Mouse (Mus musculus) liver, adult 2 months (tissue): Measurements from ENCODE around the gene Cnih3. TPM values are rescaled to one million over a fixed set of nuclear protein-coding genes. Genes with fewer than 3 reads are reported as not detected.

Experiments
- DNase-seq: peaks from one replicate; pipeline ENCODE4 v3.0.0-alpha.2; 2011; ENCODE audit warnings: low read depth, low spot score; ENCODE audit errors: extremely low read depth
- H3K27ac ChIP-seq: fragments of 200-500 bp; replicated peaks from 2 replicates; pipeline ENCODE4 v1.5.1; 2012; ENCODE audit warnings: low read depth, mild to moderate bottlenecking, control low read depth, inconsistent platforms, low read length; ENCODE audit not compliant: insufficient read depth
- H3K27me3 ChIP-seq: fragments of 200-500 bp; 2 replicates; pipeline ENCODE4 v1.6.1; 2012; ENCODE audit warnings: mild to moderate bottlenecking, moderate library complexity, low read length, inconsistent platforms; ENCODE audit not compliant: control insufficient read depth, insufficient read depth
- H3K36me3 ChIP-seq: fragments of 200-500 bp; 2 replicates; pipeline ENCODE4 v1.6.1; 2012; ENCODE audit warnings: low read length, inconsistent platforms; ENCODE audit not compliant: control insufficient read depth, insufficient read depth
- H3K4me1 ChIP-seq: fragments of 200-500 bp; 2 replicates; pipeline ENCODE4 v1.6.1; 2011; ENCODE audit warnings: low read length; ENCODE audit not compliant: control insufficient read depth, insufficient read depth
- H3K4me3 ChIP-seq: fragments of 200-500 bp; 2 replicates; pipeline ENCODE4 v1.5.1; 2011; ENCODE audit warnings: low read depth, mild to moderate bottlenecking, control low read depth, low read length, moderate library complexity; ENCODE audit not compliant: insufficient read depth
- H3K79me2 ChIP-seq: fragments of 200-500 bp; 2 replicates; pipeline ENCODE4 v1.6.1; 2012; ENCODE audit warnings: inconsistent platforms, mild to moderate bottlenecking, low read length, moderate library complexity; ENCODE audit not compliant: control insufficient read depth, insufficient read depth
- H3K9ac ChIP-seq: fragments of 200-500 bp; 2 replicates; pipeline ENCODE4 v1.6.1; 2012; ENCODE audit warnings: low read depth, mild to moderate bottlenecking, control low read depth, inconsistent platforms, low read length
- CTCF ChIP-seq: fragments of 200-500 bp; IDR thresholded peaks from 2 replicates; pipeline ENCODE4 v1.5.1; 2011; ENCODE audit warnings: low read depth, low read length, control low read depth
- POLR2A ChIP-seq: fragments of 200-500 bp; IDR thresholded peaks from 2 replicates; pipeline ENCODE4 v1.6.1; 2011; ENCODE audit warnings: low read length, control low read depth; ENCODE audit not compliant: insufficient read depth; ENCODE audit errors: extremely low read depth
- WGBS: fragments of 180-500 bp; shearing (Covaris S2); methylation state at CpG from one replicate; pipeline ENCODE4 v1.1.7; 2018; 5-methylcytosine and 5-hydroxymethylcytosine counted together
- polyA plus RNA-seq: library from polyadenylated mRNA; depleted of rRNA; stranded (reverse); fragments of >200 nt; gene quantifications from 2 replicates; pipeline ENCODE4 v1.2.3, GENCODE M21; 2012
- total RNA-seq: library from RNA; depleted of rRNA; stranded (reverse); fragments of >200 nt; gene quantifications from 2 replicates; pipeline ENCODE4 v1.2.3, GENCODE M21; 2014

Gene Cnih3
- total and polyA plus RNA-seq, 2 experiments, result not detected

- no peak for DNase-seq
- TF ChIP-seq POLR2A (no peak), CTCF (no peak)
- no peaks in the 10 kb centered on the region for H3K79me2 ChIP-seq
- no peak overlapping the region for H3K4me3 ChIP-seq
- H3K27me3 ChIP-seq, result 0 out of 2 replicates have a peak, but pooled peaks cover 3% of the 10 kb centered on the region
- WGBS, result 78% methylated on average over 8 of the region's 8 CpGs
- H3K27ac ChIP-seq, result no peak overlapping the region
- H3K4me1 ChIP-seq, result no peaks in the 10 kb centered on the region
- H3K9ac ChIP-seq, result no peak overlapping the region
- no peaks in the 10 kb centered on the region for H3K36me3 ChIP-seq
Observed at GRCm38 (mm10) chr1:181410647-181411254, 58.3 kb downstream of the Cnih3 start.

DNA sequence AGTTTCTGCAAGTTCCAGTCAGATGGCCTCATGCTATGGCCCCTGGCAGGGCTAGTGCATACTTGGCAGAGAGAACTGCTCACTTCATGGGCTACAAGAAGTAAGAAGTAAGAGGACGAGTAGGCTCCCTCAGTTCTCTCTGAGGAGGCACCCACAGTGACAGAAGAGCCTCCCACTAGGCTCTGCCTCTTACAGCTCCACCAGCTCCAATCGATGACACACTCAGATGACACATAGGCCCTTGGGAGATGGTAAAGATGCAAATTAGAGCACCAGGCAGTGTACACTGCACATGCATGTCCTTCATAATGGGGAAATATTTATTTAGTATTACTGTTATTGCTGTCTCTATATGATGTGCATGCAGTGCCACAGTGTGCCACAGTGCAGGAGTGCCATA lies 62.6 kb downstream of the Cnih3 start:
- no peak for DNase-seq

GRCm38 (mm10) chr1:181416841-181417240 lies 64.4 kb downstream of the Cnih3 start:
- H3K4me3 ChIP-seq, result no peak overlapping the region
- DNase-seq, result no peak
- H3K27me3 ChIP-seq, result no peaks in the 10 kb centered on the region
- TF ChIP-seq POLR2A (no peak), CTCF (no peak)
- H3K36me3 ChIP-seq, result no peaks in the 10 kb centered on the region
- H3K79me2 ChIP-seq, result no peaks in the 10 kb centered on the region
- WGBS, result 92% methylated on average over 9 of the region's 9 CpGs
- no peaks in the 10 kb centered on the region for H3K4me1 ChIP-seq
- H3K27ac ChIP-seq, result no peak overlapping the region
- no peak overlapping the region for H3K9ac ChIP-seq

More for the DNA sequence above, 62.6 kb downstream of the Cnih3 start:
- Histone ChIP-seq H3K79me2 (no peaks in the 10 kb centered on the region), H3K27ac (no peak overlapping the region), H3K9ac (no peak overlapping the region), H3K27me3 (no peaks in the 10 kb centered on the region), H3K4me1 (no peaks in the 10 kb centered on the region), H3K36me3 (no peaks in the 10 kb centered on the region), H3K4me3 (no peak overlapping the region)
- no peak for TF ChIP-seq CTCF
- TF ChIP-seq POLR2A, result no peak
- WGBS, result 80% methylated on average over 2 of the region's 2 CpGs

- no peak for DNase-seq
- no peaks in the 10 kb centered on the region for H3K4me1 ChIP-seq
Observed at GRCm38 (mm10) chr1:181417937-181418523, 65.6 kb downstream of the Cnih3 start.

GRCm38 (mm10) chr1:181420080-181420536 lies 67.7 kb downstream of the Cnih3 start:
- no peak overlapping the region for H3K27ac ChIP-seq
- H3K36me3 ChIP-seq, result no peaks in the 10 kb centered on the region
- TF ChIP-seq POLR2A (no peak), CTCF (no peak)
- no peak overlapping the region for H3K9ac ChIP-seq
- no peaks in the 10 kb centered on the region for H3K27me3 ChIP-seq
- no peaks in the 10 kb centered on the region for H3K79me2 ChIP-seq
- no peaks in the 10 kb centered on the region for H3K4me1 ChIP-seq
- H3K4me3 ChIP-seq, result no peak overlapping the region
- no peak for DNase-seq
- 66% methylated on average over 11 of the region's 11 CpGs for WGBS

More at GRCm38 (mm10) chr1:181417937-181418523, 65.6 kb downstream of the Cnih3 start:
- no peak for TF ChIP-seq CTCF
- TF ChIP-seq POLR2A, result no peak
- no peaks in the 10 kb centered on the region for H3K36me3 ChIP-seq
- H3K79me2 ChIP-seq, result no peaks in the 10 kb centered on the region
- H3K27ac ChIP-seq, result no peak overlapping the region
- no peaks in the 10 kb centered on the region for H3K27me3 ChIP-seq
- no peak overlapping the region for H3K4me3 ChIP-seq
- no peak overlapping the region for H3K9ac ChIP-seq
- 43% methylated on average over 6 of the region's 6 CpGs for WGBS

- no peaks in the 10 kb centered on the region for H3K79me2 ChIP-seq
- 70% methylated on average over 6 of the region's 6 CpGs for WGBS
Observed at GRCm38 (mm10) chr1:181422796-181423195, 70.4 kb downstream of the Cnih3 start.

More at GRCm38 (mm10) chr1:181422796-181423195, 70.4 kb downstream of the Cnih3 start:
- DNase-seq, result no peak
- no peak for TF ChIP-seq POLR2A
- no peak for TF ChIP-seq CTCF
- Histone ChIP-seq H3K27ac (no peak overlapping the region), H3K27me3 (no peaks in the 10 kb centered on the region), H3K4me1 (no peaks in the 10 kb centered on the region), H3K9ac (no peak overlapping the region), H3K36me3 (no peaks in the 10 kb centered on the region), H3K4me3 (no peak overlapping the region)
